Comparison of ENCODE assay signal across 19 mouse cellular contexts in genomic region chr11:81610506-81610905, GRCm38 (mm10).
A peak's percentile ranks its signal among the peaks of the same experiment; 100 is the strongest.
DNase-seq lines count a peak whose midpoint lies in the region; ATAC-seq and TF ChIP-seq lines count a peak whose summit lies in the region.
"Had no signal": no experiment of that assay in that cellular context is flagged by ENCODE, and none has a peak within 500 bp of the region (broad histone marks: within the 10 kb centered on the region; RNA-seq: fewer than 3 reads in every experiment).

No protein-coding gene starts in this region.

- H3K9ac ChIP-seq in intestine, embryonic 14.5 days (ENCODE audit: low read length): no peak overlapping the region
- no peak overlapping the region for H3K9ac ChIP-seq in intestine, embryonic 16.5 days (ENCODE audit: low read depth, low read length)
- no peak overlapping the region for H3K9ac ChIP-seq in CH12.LX (ENCODE audit: insufficient read depth, low read depth)
- H3K9ac ChIP-seq: embryonic facial prominence, embryonic 12.5 days; forebrain, embryonic 15.5 days; forebrain, postnatal 0 days had no signal

- H3K79me2 ChIP-seq in CH12.LX (replicated peaks; ENCODE audit: control insufficient read depth, extremely low read depth, insufficient read depth, poor library complexity, severe bottlenecking): no peaks in the 10 kb centered on the region

- dilution Hi-C loops in CH12.LX (cut with MboI; ENCODE audit: extremely low pct_ligation_motif_present, extremely low pct_unique_long_range_greater_than_20kb, low sequenced_read_pairs): no loop called here

- no peak overlapping the region for H3K4me3 ChIP-seq in intestine, embryonic 14.5 days (ENCODE audit: low read depth, low read length)
- no peak overlapping the region for H3K4me3 ChIP-seq in intestine, embryonic 16.5 days (ENCODE audit: low read length)
- H3K4me3 ChIP-seq in CH12.LX (replicated peaks in 1 of 3; ENCODE audit: low read depth in 2 of 3, low read length in 2 of 3, poor library complexity in 1 of 3) (no peak overlapping the region), E14TG2a.4 (replicated peaks; ENCODE audit: low read length) (0 out of 2 replicates have a peak overlapping the region, but pooled peaks have one; percentile 3)
- H3K4me3 ChIP-seq: embryonic facial prominence, embryonic 10.5 days; embryonic facial prominence, embryonic 12.5 days; forebrain, embryonic 15.5 days had no signal

- H3K27ac ChIP-seq in intestine, embryonic 14.5 days (ENCODE audit: low read depth): no peak overlapping the region
- H3K27ac ChIP-seq in intestine, embryonic 16.5 days (ENCODE audit: low read length): no peak overlapping the region
- no peak overlapping the region for H3K27ac ChIP-seq in CH12.LX (ENCODE audit: insufficient read depth, low read depth)
- H3K27ac ChIP-seq: embryonic facial prominence, embryonic 10.5 days; embryonic facial prominence, embryonic 12.5 days; forebrain, embryonic 15.5 days had no signal

- no peak for TF ChIP-seq CTCF in CH12.LX (conservative IDR thresholded peaks at IDR 0.05 in 1 of 2, IDR thresholded peaks at IDR 0.05 in 1 of 2; ENCODE audit: low read depth in 2 of 2, low read length in 2 of 2)
- TF ChIP-seq CTCF in E14TG2a.4 (conservative IDR thresholded peaks at IDR 0.05; ENCODE audit: low read length): no peak

- no peak for TF ChIP-seq RAD21 in CH12.LX (IDR thresholded peaks at IDR 0.05; ENCODE audit: low read depth, low read length)

- no peaks in the 10 kb centered on the region for H3K9me3 ChIP-seq in intestine, embryonic 14.5 days (ENCODE audit: control insufficient read depth, low read length)
- H3K9me3 ChIP-seq in intestine, embryonic 16.5 days (ENCODE audit: control insufficient read depth, low read length): no peaks in the 10 kb centered on the region
- no peaks in the 10 kb centered on the region for H3K9me3 ChIP-seq in CH12.LX (replicated peaks; ENCODE audit: low read length)
- H3K9me3 ChIP-seq in E14TG2a.4 (ENCODE audit: low read length): no peaks in the 10 kb centered on the region
- H3K9me3 ChIP-seq: embryonic facial prominence, embryonic 10.5 days; embryonic facial prominence, embryonic 12.5 days; forebrain, embryonic 15.5 days had no signal

- H3K4me2 ChIP-seq in intestine, embryonic 14.5 days (ENCODE audit: low read length): no peak overlapping the region
- H3K4me2 ChIP-seq in intestine, embryonic 16.5 days (ENCODE audit: low read depth, low read length): no peak overlapping the region
- H3K4me2 ChIP-seq in CH12.LX (ENCODE audit: insufficient read depth, low read depth, poor library complexity, severe bottlenecking): peak overlapping the region; percentile 37; the same call in 1 of the 2 replicates
- H3K4me2 ChIP-seq: embryonic facial prominence, embryonic 12.5 days; forebrain, embryonic 15.5 days had no signal

- H3K27me3 ChIP-seq in intestine, embryonic 14.5 days (replicated peaks; ENCODE audit: control insufficient read depth, insufficient read depth, low read length): 0 out of 2 replicates have a peak, but pooled peaks cover 3% of the 10 kb centered on the region
- H3K27me3 ChIP-seq in intestine, embryonic 16.5 days (replicated peaks; ENCODE audit: control insufficient read depth, insufficient read depth, low read length): peaks cover 5% of the 10 kb centered on the region; the same call in 1 of the 2 replicates
- H3K27me3 ChIP-seq in CH12.LX (replicated peaks): peaks cover 68% of the 10 kb centered on the region
- peaks cover 6% of the 10 kb centered on the region; the same call in 1 of the 2 replicates for H3K27me3 ChIP-seq in E14TG2a.4 (ENCODE audit: insufficient read depth, low read length)
- H3K27me3 ChIP-seq: forebrain, embryonic 15.5 days had no signal

- no peak for TF ChIP-seq EP300 in CH12.LX (IDR thresholded peaks at IDR 0.05; ENCODE audit: low read length)

- in situ Hi-C loops in CH12.LX (cut with MboI; ENCODE audit: low pct_ligation_motif_present, low pct_unique_long_range_greater_than_20kb, low sequenced_read_pairs): no loop called here

- intact Hi-C loops in heart, postnatal 36 days (cut with DNase I): loop anchor here (5.0 to 10.0 kb wide), 2 partner anchors 233 to 916 kb away; no protein-coding TSS in a partner anchor
- intact Hi-C loops in left cerebral cortex, postnatal 10 days (cut with DNase I): loop anchor here (5.0 to 10.0 kb wide), 2 partner anchors 706 to 913 kb away; no protein-coding TSS in a partner anchor

- H3K36me3 ChIP-seq in intestine, embryonic 14.5 days (ENCODE audit: control insufficient read depth, insufficient read depth, low read length): no peaks in the 10 kb centered on the region
- no peaks in the 10 kb centered on the region for H3K36me3 ChIP-seq in intestine, embryonic 16.5 days (ENCODE audit: control insufficient read depth, insufficient read depth, low read length)
- H3K36me3 ChIP-seq in CH12.LX (replicated peaks in 1 of 2; ENCODE audit: control insufficient read depth in 1 of 2, insufficient read depth in 1 of 2, low read length in 1 of 2) (no peaks in the 10 kb centered on the region), E14TG2a.4 (ENCODE audit: insufficient read depth, low read length) (no peaks in the 10 kb centered on the region)
- H3K36me3 ChIP-seq: embryonic facial prominence, embryonic 10.5 days; embryonic facial prominence, embryonic 12.5 days; forebrain, embryonic 15.5 days had no signal

- TF ChIP-seq POLR2A in CH12.LX (IDR thresholded peaks at IDR 0.05; ENCODE audit: low read depth, low read length): no peak

- ATAC-seq in intestine, embryonic 14.5 days (replicated peaks; ENCODE audit: low FRiP score, low TSS enrichment, low read depth): no peak
- no peak for ATAC-seq in intestine, embryonic 16.5 days
- ATAC-seq: forebrain, embryonic 15.5 days; forebrain, postnatal 0 days had no signal

- 66% methylated on average over 5 of the region's 5 CpGs for WGBS in intestine, embryonic 14.5 days
- 71% methylated on average over 5 of the region's 5 CpGs for WGBS in intestine, embryonic 16.5 days

- DNase-seq in heart, adult 11 months: peak; percentile 75
- no peak for DNase-seq in heart, postnatal 36 days
- peak; percentile 15 for DNase-seq in intestine, embryonic 14.5 days (ENCODE audit: low spot score)
- DNase-seq in CH12.LX (ENCODE audit: extremely low read depth): no peak
- no peak for DNase-seq in left cerebral cortex, postnatal 10 days (ENCODE audit: extremely low spot score in 1 of 2, low spot score in 2 of 2)
- DNase-seq: adrenal gland, adult 2 months; adrenal gland, postnatal 10 days; adrenal gland, postnatal 25 days; cerebellum, adult 11 months; cerebellum, adult 18-20 months; cerebellum, adult 8-10 months; cerebellum, postnatal 10 days; cerebellum, postnatal 25 days; forebrain, postnatal 0 days had no signal

- H3K4me1 ChIP-seq in intestine, embryonic 14.5 days (replicated peaks; ENCODE audit: control insufficient read depth, insufficient read depth, low read length): peaks cover 14% of the 10 kb centered on the region; the same call in 1 of the 2 replicates
- H3K4me1 ChIP-seq in intestine, embryonic 16.5 days (ENCODE audit: control insufficient read depth, insufficient read depth, low read length): peaks cover 10% of the 10 kb centered on the region
- H3K4me1 ChIP-seq in CH12.LX (ENCODE audit: control insufficient read depth in 1 of 2, insufficient read depth in 2 of 2) (no peaks in the 10 kb centered on the region), E14TG2a.4 (replicated peaks; ENCODE audit: low read depth, low read length) (peaks cover 52% of the 10 kb centered on the region)

TF ChIP-seq in CH12.LX, 34 proteins besides CTCF, POLR2A, EP300 and RAD21:
- TF ChIP-seq USF1 (IDR thresholded peaks at IDR 0.05; ENCODE audit: low read depth, low read length) (no peak), JUN (IDR thresholded peaks at IDR 0.05; ENCODE audit: insufficient read depth, low read depth, low read length) (no peak)

Comparison
In these comparisons a context has a peak if more than half of its experiments do, and no peak if none do; other contexts are left out.
1. DNase-seq: peak in heart, adult 11 months (single experiment) and intestine, embryonic 14.5 days (single experiment); none in heart, postnatal 36 days (0 of 2), CH12.LX (single experiment) and left cerebral cortex, postnatal 10 days (0 of 2).